Mouse (Mus musculus) heart, embryonic 15.5 days (tissue): Measurements from ENCODE around the gene Gps2. TPM values are rescaled to one million over a fixed set of nuclear protein-coding genes. Genes with fewer than 3 reads are reported as not detected.
"Not testable (repeated sequence)": the region's sequence is repeated elsewhere in the genome, so short reads cannot be mapped to it uniquely, and the experiment has no call there.

Experiments used
- ATAC-seq: fragments of 200-750 bp; cut with Nextera tagmentation; replicated peaks from 2 replicates; pipeline ENCODE4 v1.8.0; 2017; ENCODE audit warnings: low read depth, moderate TSS enrichment; ENCODE audit not compliant: insufficient number of reproducible peaks, insufficient read depth, low FRiP score
- H3K27ac ChIP-seq: fragments of 300-500 bp; sonication (generic); 2 replicates; pipeline ENCODE4 v1.5.1; 2015; ENCODE audit warnings: mild to moderate bottlenecking, inconsistent platforms
- H3K27me3 ChIP-seq: fragments of 300-500 bp; sonication (generic); 2 replicates; pipeline ENCODE4 v1.6.1; 2015; ENCODE audit warnings: inconsistent platforms
- H3K36me3 ChIP-seq: fragments of 300-500 bp; sonication (generic); 2 replicates; pipeline ENCODE4 v1.6.1; 2015; ENCODE audit warnings: mild to moderate bottlenecking, inconsistent platforms
- H3K4me1 ChIP-seq: fragments of 300-500 bp; sonication (generic); replicated peaks from 2 replicates; pipeline ENCODE4 v1.6.1; 2015; ENCODE audit warnings: inconsistent platforms
- H3K4me2 ChIP-seq: fragments of 300-500 bp; sonication (generic); 2 replicates; pipeline ENCODE4 v1.6.1; 2015; ENCODE audit warnings: inconsistent platforms, mild to moderate bottlenecking, moderate library complexity
- H3K4me3 ChIP-seq: fragments of 300-500 bp; sonication (generic); 2 replicates; pipeline ENCODE4 v1.5.1; 2015; ENCODE audit warnings: mild to moderate bottlenecking, inconsistent platforms
- H3K9ac ChIP-seq: fragments of 300-500 bp; sonication (generic); 2 replicates; pipeline ENCODE4 v1.6.1; 2015; ENCODE audit warnings: mild to moderate bottlenecking, inconsistent platforms
- H3K9me3 ChIP-seq: fragments of 300-500 bp; sonication (generic); replicated peaks from 2 replicates; pipeline ENCODE4 v1.6.1; 2016; ENCODE audit warnings: inconsistent platforms
- WGBS: fragments of 180-500 bp; shearing (Covaris S2); methylation state at CpG from one replicate; pipeline ENCODE4 v1.1.7; 2015; ENCODE audit warnings: mixed read lengths; 5-methylcytosine and 5-hydroxymethylcytosine counted together
- polyA plus RNA-seq: library from polyadenylated mRNA; unstranded; fragments of >200 nt; fragmentation: Nextera tagmentation; extraction: Ambion mirVana; gene quantifications from 2 replicates; pipeline ENCODE4 v1.2.1, GENCODE M21; 2015

Gps2 gene
- polyA plus RNA-seq, 1 experiment from 2014 or later, result 44.8 TPM

GRCm38 (mm10) chr11:69950807-69951459, 37.2 kb downstream of the Gps2 start:
- no peak overlapping the region for H3K4me3 ChIP-seq
- no peak overlapping the region for H3K4me2 ChIP-seq
- H3K4me1 ChIP-seq, result peaks cover 28% of the 10 kb centered on the region
- H3K9ac ChIP-seq, result no peak overlapping the region
- H3K27me3 ChIP-seq, result no peaks in the 10 kb centered on the region
- ATAC-seq, result no peak
- peaks cover 1% of the 10 kb centered on the region; the same call in 1 of the 2 replicates for H3K36me3 ChIP-seq
- 33% methylated on average over 4 of the region's 4 CpGs for WGBS
- H3K27ac ChIP-seq, result no peak overlapping the region
- no peaks in the 10 kb centered on the region for H3K9me3 ChIP-seq

DNA sequence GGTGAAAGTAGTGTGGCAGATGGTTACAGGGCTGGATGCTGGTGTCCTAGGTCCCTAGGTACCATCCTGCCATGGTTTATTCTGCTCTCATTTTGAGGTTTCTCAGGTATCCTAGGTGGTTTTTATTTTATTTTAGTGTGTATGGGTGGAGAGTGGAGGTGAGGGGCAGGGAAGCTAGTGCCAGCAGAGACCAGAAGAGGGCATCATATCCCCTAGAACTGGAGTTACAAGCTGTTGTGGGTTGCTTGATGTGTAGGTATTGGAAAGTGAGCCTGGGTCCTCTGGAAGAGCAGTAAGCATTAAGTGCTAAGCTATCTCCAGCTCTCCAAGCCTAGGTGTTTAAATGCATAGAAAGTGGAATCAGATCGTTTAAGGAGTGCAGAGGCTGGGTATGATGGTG, 38.6 kb downstream of the Gps2 start:
- Histone ChIP-seq H3K27ac (no peak overlapping the region), H3K9ac (no peak overlapping the region), H3K4me2 (no peak overlapping the region), H3K4me1 (peaks cover 18% of the 10 kb centered on the region), H3K9me3 (no peaks in the 10 kb centered on the region), H3K27me3 (no peaks in the 10 kb centered on the region), H3K4me3 (no peak overlapping the region), H3K36me3 (no peaks in the 10 kb centered on the region)
- ATAC-seq, result no peak
- WGBS, result 37% methylated on average over 1 of the region's 1 CpGs

- Histone ChIP-seq H3K4me3 (no peak overlapping the region), H3K27ac (no peak overlapping the region), H3K4me1 (peaks cover 15% of the 10 kb centered on the region), H3K36me3 (no peaks in the 10 kb centered on the region), H3K9me3 (no peaks in the 10 kb centered on the region), H3K9ac (no peak overlapping the region; the same call in 1 of the 2 replicates), H3K27me3 (no peaks in the 10 kb centered on the region), H3K4me2 (no peak overlapping the region)
- WGBS, result 35% methylated on average over 11 of the region's 11 CpGs
- ATAC-seq, result no peak
Measured at GRCm38 (mm10) chr11:69953267-69953915, 39.7 kb downstream of the Gps2 start.

DNA sequence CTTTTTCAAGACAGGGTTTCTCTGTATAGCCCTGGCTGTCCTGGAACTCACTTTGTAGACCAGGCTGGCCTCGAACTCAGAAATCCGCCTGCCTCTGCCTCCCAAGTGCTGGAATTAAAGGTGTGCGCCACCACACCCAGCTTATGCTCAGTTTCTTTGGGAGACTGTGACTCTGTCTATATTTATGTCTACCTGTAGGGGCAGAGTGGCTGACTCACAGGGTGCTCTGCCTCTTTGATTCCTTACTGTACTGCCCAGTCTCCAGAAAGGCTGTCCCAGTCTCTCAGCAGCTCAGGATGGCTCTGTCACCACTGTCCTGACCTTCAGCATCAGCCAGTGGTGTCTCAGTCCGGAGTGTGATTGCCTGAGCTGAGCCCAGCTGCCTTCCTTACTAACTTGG, 41.9 kb downstream of the Gps2 start:
- H3K4me2 ChIP-seq, H3K4me3 ChIP-seq, H3K27me3 ChIP-seq, H3K36me3 ChIP-seq, H3K4me1 ChIP-seq, H3K9me3 ChIP-seq, ATAC-seq, H3K27ac ChIP-seq, H3K9ac ChIP-seq: not testable (repeated sequence)
- 79% methylated on average over 4 of the region's 4 CpGs for WGBS

DNA sequence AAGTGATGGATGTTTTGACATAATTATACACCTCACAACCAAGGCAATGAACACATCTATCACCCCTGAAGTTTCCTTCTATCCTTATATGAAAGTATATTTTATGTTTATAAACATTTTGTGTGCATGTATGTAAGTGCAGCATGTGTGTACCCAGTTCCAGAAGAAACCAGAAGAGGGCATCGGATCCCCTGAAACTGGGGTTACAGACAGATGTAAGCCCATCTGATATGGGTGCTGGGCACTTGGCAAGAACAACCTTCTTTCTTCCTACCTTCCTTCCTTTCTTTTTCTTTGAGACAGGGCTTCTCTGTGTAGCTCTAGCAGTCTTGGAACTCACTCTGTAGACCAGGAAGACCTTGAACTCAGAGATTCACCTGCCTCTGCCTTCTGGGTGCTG, 42.5 kb downstream of the Gps2 start:
- no peak overlapping the region for H3K4me2 ChIP-seq
- H3K4me1 ChIP-seq, result peaks cover 6% of the 10 kb centered on the region; the same call in 1 of the 2 replicates
- no peak overlapping the region for H3K4me3 ChIP-seq
- no peaks in the 10 kb centered on the region for H3K9me3 ChIP-seq
- ATAC-seq, result no peak
- no peak overlapping the region for H3K9ac ChIP-seq
- H3K27me3 ChIP-seq, result peaks cover 9% of the 10 kb centered on the region; the same call in 1 of the 2 replicates
- H3K36me3 ChIP-seq, result no peaks in the 10 kb centered on the region
- WGBS, result 86% methylated on average over 1 of the region's 1 CpGs
- no peak overlapping the region for H3K27ac ChIP-seq

DNA sequence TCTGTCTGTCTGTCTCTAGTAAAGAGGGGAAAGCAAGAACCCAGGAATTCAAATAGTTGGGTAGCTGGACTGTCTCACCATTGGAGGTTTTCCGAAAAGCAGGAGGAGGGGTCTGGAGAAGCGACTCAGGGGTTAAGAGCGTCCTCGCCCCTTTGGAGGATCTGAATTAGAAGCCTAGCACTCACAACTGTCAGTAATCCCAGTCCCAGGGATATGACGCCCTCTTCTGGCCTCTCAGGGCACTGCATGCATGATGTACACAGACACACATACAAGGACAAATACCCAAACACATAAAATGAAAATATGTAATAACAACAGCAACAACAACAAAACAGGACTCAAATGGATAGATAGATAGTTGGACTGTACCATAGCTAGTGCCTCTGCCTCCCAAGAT, 46.9 kb downstream of the Gps2 start:
- Histone ChIP-seq H3K27ac (no peak overlapping the region), H3K9me3 (no peaks in the 10 kb centered on the region), H3K4me1 (peaks cover 7% of the 10 kb centered on the region), H3K9ac (no peak overlapping the region), H3K27me3 (peaks cover 50% of the 10 kb centered on the region), H3K36me3 (no peaks in the 10 kb centered on the region), H3K4me3 (no peak overlapping the region), H3K4me2 (no peak overlapping the region)
- ATAC-seq, result no peak
- 35% methylated on average over 5 of the region's 5 CpGs for WGBS

DNA sequence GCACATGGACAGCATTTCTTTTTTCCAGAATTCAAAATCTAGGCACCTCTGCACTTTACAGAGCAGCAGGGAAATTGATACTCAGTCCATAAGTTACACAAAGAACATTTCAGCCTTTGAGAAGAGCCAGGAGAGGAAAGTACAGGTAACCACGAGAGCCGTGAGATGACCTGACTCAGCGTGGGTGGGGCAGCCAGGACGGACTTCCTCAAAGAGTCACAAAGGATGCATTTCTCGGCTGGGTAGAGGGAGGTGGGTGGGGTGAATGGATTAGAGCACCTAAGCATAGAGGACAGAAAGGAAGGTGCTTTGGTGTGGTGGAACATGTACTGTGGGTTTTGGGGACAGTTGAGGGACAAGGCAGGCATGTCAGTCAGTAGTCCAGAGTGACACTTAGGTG, 48.2 kb downstream of the Gps2 start:
- no peaks in the 10 kb centered on the region for H3K9me3 ChIP-seq
- peaks cover 18% of the 10 kb centered on the region for H3K4me1 ChIP-seq
- WGBS, result 38% methylated on average over 5 of the region's 5 CpGs
- H3K27ac ChIP-seq, result no peak overlapping the region
- ATAC-seq, result no peak
- no peak overlapping the region for H3K9ac ChIP-seq
- no peak overlapping the region for H3K4me3 ChIP-seq
- H3K36me3 ChIP-seq, result no peaks in the 10 kb centered on the region
- peaks cover 62% of the 10 kb centered on the region for H3K27me3 ChIP-seq
- no peak overlapping the region for H3K4me2 ChIP-seq

DNA sequence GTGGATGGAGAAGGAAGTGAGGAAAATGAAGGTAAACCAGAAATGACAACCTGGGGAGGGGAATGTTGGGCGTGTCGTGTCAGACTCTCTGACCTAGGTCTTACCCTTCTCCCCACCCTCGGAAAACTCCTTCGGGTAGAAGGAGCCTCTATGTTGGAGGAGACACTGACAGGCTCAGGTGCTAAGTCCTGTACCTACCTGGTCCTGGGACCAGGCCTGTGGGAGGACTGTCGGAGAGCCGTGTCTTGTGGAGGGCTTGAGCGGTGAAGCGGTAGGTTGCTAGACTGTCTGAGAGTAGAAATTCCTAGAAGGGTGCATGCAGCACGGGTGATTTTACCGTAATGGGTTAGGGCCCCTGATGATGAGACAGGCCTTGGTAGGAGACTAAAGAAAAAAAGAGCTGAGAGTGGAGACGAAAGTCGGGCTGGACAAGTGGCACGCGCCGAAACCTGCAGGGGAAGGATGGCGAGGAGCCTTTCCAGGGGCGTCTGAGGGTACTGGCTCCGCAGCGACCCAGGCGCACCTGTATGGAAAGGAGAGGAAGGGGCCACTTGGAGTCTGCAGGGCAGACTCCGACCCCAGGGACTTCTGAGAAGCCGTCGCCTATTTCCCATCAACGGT, 51.1 kb downstream of the Gps2 start, which contains the start of gene Cldn7:
Gene Cldn7, plus strand, starts transcription at position 130 of the 621 bp plus-strand sequence.
- Histone ChIP-seq H3K9me3 (no peaks in the 10 kb centered on the region), H3K9ac (no peak within 1 kb of the TSS), H3K27me3 (peaks cover 68% of the 10 kb centered on the region), H3K4me1 (peaks cover 20% of the 10 kb centered on the region), H3K4me2 (peak within 1 kb of the TSS; percentile 84), H3K36me3 (peaks cover 17% of the 10 kb centered on the region), H3K27ac (no peak within 1 kb of the TSS), H3K4me3 (peak within 1 kb of the TSS; percentile 51)
- 0 out of 2 replicates have a peak, but pooled peaks have one; percentile 6 for ATAC-seq
- 12% methylated on average over 24 of the region's 24 CpGs for WGBS

GRCm38 (mm10) chr11:69965271-69966005, 51.8 kb downstream of the Gps2 start:
- 3% methylated on average over 49 of the region's 49 CpGs for WGBS
- Histone ChIP-seq H3K9me3 (no peaks in the 10 kb centered on the region), H3K4me1 (peaks cover 20% of the 10 kb centered on the region), H3K27ac (no peak overlapping the region), H3K9ac (no peak overlapping the region), H3K4me2 (peak overlapping the region; percentile 84), H3K4me3 (peak overlapping the region; percentile 51), H3K27me3 (peaks cover 68% of the 10 kb centered on the region), H3K36me3 (peaks cover 23% of the 10 kb centered on the region)
- ATAC-seq, result 0 out of 2 replicates have a peak, but pooled peaks have one; percentile 12
